Comparison of ENCODE assay signal across 11 mouse cellular contexts in the genomic region with DNA sequence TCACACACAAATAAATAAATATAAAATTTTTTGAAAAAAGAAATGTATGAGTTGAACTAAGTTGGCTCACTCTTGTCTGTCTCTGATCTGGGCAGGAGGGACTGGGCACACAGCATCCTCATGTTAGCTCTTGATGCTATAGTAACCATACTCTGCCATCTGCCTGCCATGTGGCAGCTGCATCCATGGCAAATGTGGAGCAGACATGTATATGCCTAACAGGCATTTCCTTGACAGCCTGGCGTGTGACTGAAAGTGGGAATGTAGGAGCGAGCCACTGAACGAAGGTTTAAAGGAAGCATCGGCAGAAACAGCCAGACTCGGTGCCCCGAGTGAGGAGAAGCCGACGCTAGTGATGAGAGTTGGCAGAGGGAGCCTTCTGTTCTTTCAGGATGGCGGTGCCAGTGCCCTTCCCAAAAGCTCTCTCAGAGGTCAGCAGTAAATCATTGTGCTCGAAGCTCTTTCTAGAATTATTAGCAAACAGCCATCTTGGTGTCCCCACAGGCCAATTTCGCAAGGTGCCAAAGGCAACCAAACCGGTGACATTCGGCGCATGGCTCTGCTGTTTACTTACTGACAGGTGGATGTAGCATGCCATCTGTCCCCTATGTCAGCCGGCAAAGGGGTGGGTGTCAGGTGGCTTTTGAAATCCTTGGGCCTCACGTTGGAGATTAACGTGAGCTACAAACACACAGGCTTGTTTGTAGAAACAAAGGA. TPM values are rescaled to one million over a fixed set of nuclear protein-coding genes. Genes with fewer than 3 reads are reported as not detected.
DNase-seq lines count a peak whose midpoint lies in the region; ATAC-seq lines count a peak whose summit lies in the region.
"Had no signal": no experiment of that assay in that cellular context is flagged by ENCODE, and none has a peak within 500 bp of the region (broad histone marks: within the 10 kb centered on the region; RNA-seq: fewer than 3 reads in every experiment).

No protein-coding gene starts in this region.

- peak; percentile 40; the same call in 1 of the 2 replicates for ATAC-seq in cerebellum, adult (ENCODE audit: insufficient number of reproducible peaks, low FRiP score, low TSS enrichment)

- DNase-seq in adrenal gland, postnatal 14 days, result peak; percentile 9
- no peak for DNase-seq in adrenal gland, postnatal 25 days
- DNase-seq in left cerebral cortex, postnatal 4 days, result peak; percentile 58
- no peak for DNase-seq in left cerebral cortex, adult 8-10 months (ENCODE audit: low spot score in 2 of 2)
- DNase-seq in cerebellum, postnatal 36 days, result peak; percentile 57 to 62
- DNase-seq in frontal cortex, postnatal 14 days (ENCODE audit: low spot score in 2 of 2), result no peak
- DNase-seq in left cerebral cortex, adult 9 months (ENCODE audit: low spot score in 2 of 2), result no peak

- intact Hi-C loops in left cerebral cortex, postnatal 4 days (cut with DNase I), result no loop called here

RNA-seq across cellular contexts. Expression of gene Abr, which starts 17.3 kb away (rescaled TPM):
- total RNA-seq in adrenal gland, postnatal 14 days (2021), result 44.2 and 49.0 TPM in 2 replicates
- 53.7 and 55.3 TPM in 2 replicates for total RNA-seq in adrenal gland, postnatal 25 days (2021)
- total RNA-seq in left cerebral cortex, postnatal 4 days (2021), result 100 to 1,000 TPM; 267 to 280 TPM
- 100 to 1,000 TPM; 382 to 408 (median 393) TPM for total RNA-seq in left cerebral cortex, adult 8-10 months (2022)

RNA-seq across cellular contexts. Expression of gene Bhlha9, which starts 32.8 kb away (rescaled TPM):
- not detected in 2 replicates for total RNA-seq in adrenal gland, postnatal 14 days (2021)
- total RNA-seq in adrenal gland, postnatal 25 days (2021), result not detected in 2 replicates
- total RNA-seq in left cerebral cortex, postnatal 4 days (2021), result 1 to 10 TPM; 2.5 to 3.3 TPM
- total RNA-seq in left cerebral cortex, adult 8-10 months (2022), result 1 to 10 TPM; 2.0 to 3.9 (median 2.2) TPM
- total RNA-seq: adrenal gland, adult 2 months; gastrocnemius, adult 8-10 months; hematopoietic stem cell, adult 5-6 weeks had no signal

RNA-seq across cellular contexts. Expression of gene Trarg1, which starts 40.2 kb away (rescaled TPM):
- 40.3 and 75.9 TPM in 2 replicates for total RNA-seq in adrenal gland, postnatal 14 days (2021)
- 27.4 and 30.2 TPM in 2 replicates for total RNA-seq in adrenal gland, postnatal 25 days (2021)
- under 1 TPM; 0.30 to 0.68 TPM for total RNA-seq in left cerebral cortex, postnatal 4 days (2021)
- under 1 TPM; 0.48 to 0.80 (median 0.56) TPM for total RNA-seq in left cerebral cortex, adult 8-10 months (2022)
- total RNA-seq: hematopoietic stem cell, adult 5-6 weeks had no signal

Comparison
In these comparisons a context has a peak if more than half of its experiments do, and no peak if none do; other contexts are left out.
1. DNase-seq: peak in adrenal gland, postnatal 14 days (single experiment), left cerebral cortex, postnatal 4 days (single experiment) and cerebellum, postnatal 36 days (2 of 2); none in adrenal gland, postnatal 25 days (single experiment), left cerebral cortex, adult 8-10 months (0 of 2), frontal cortex, postnatal 14 days (0 of 2) and left cerebral cortex, adult 9 months (0 of 2).
2. RNA of gene Trarg1, which starts 40.2 kb away (total RNA-seq): 40.3 to 75.9 TPM in adrenal gland, postnatal 14 days and 27.4 to 30.2 TPM in adrenal gland, postnatal 25 days; 0.30 to 0.68 TPM in left cerebral cortex, postnatal 4 days and 0.48 to 0.80 TPM in left cerebral cortex, adult 8-10 months; every median in the first group is over 10 times any median in the second.